Mouse (Mus musculus) layer of hippocampus, adult 8-10 months (tissue): ENCODE results near the gene Olfr1360. TPM values are rescaled to one million over a fixed set of nuclear protein-coding genes. Genes with fewer than 3 reads are reported as not detected.

ENCODE experiments used
- DNase-seq, 2 experiments: peaks; one replicate each; pipeline ENCODE4 v3.0.0; 2022; ENCODE audit warnings: low spot score in 2 of 2
- microRNA-seq, 2 experiments: library from miRNA; unstranded; fragments of <30 nt; microRNA quantifications; one replicate each; pipeline ENCODE4 v1.2.0; 2022
- total RNA-seq, 4 experiments: library from RNA; stranded (reverse); gene quantifications; 2 replicates each; pipeline ENCODE4 v1.2.4; 2022

Olfr1360 gene
- total RNA-seq, 4 experiments from 2014 or later, result not detected

DNA sequence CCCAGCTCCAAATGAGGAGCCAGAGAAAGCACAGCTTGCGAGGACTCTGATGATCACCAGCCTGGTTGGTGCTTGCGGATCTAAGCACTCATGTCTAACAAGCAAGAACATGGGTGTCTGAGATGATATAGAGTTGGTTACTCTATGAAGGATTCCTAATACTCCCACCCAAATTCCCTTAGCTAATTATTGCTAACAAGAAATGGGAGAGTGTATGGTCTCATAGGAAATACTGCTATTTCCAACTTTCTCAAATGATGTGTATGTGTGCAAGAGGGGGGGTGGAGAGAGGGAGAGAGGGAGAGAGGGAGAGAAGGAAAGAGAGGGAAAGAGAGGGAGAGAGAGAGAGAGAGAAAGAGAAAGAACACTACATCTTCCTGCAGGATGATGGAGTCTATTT is 13.9 kb downstream of the Olfr1360 start, which contains the start of gene Olfr1361:
Gene Olfr1361 (minus strand): TSS at position 101 of the 400 bp plus-strand sequence.
- DNase-seq, result no peak

GRCm38 (mm10) chr13:21642418-21642817 is 34.8 kb downstream of the Olfr1360 start, which contains the start of gene Olfr11:
TSS of gene Olfr11 (minus strand) at chr13:21642518.
- no peak for DNase-seq

Small RNAs within 50 kb of the gene (microRNA-seq; reads per million reads assigned to microRNA genes)
- gene Gm44357 (0 reads per million in 2 experiments), gene Gm44367 (0 reads per million in 2 experiments)

Other genes with a start within 250 kb of the Olfr1360 start
- 1 to 10 TPM; 1.4 to 2.5 (median 1.8) TPM for gene Pgbd1, start 236.3 kb downstream of the Olfr1360 start, total RNA-seq
- 10 to 100 TPM; 50.7 to 68.4 (median 61.0) TPM for gene Zscan26, start 223.7 kb downstream of the Olfr1360 start, total RNA-seq
- 1 to 10 TPM; 1.3 to 1.6 (median 1.4) TPM for gene Nkapl, start 208.9 kb downstream of the Olfr1360 start, total RNA-seq
- gene Zkscan4, start 198.5 kb downstream of the Olfr1360 start, total RNA-seq, result 1 to 10 TPM; 6.0 to 6.7 (median 6.3) TPM
- not detected for gene Gm10065, start 198.0 kb downstream of the Olfr1360 start, total RNA-seq
- gene AK157302, start 182.2 kb downstream of the Olfr1360 start, total RNA-seq, result 10 to 100 TPM; 17.4 to 24.2 (median 20.9) TPM
- gene Gm11273, start 176.0 kb downstream of the Olfr1360 start, total RNA-seq, result 10 to 100 TPM; 47.7 to 68.8 (median 61.4) TPM
- gene Zkscan8, start 146.3 kb downstream of the Olfr1360 start, total RNA-seq, result 10 to 100 TPM; 17.9 to 21.9 (median 19.8) TPM
- not detected for gene Olfr1366, start 134.6 kb downstream of the Olfr1360 start, total RNA-seq
- not detected for gene Olfr1535, start 117.5 kb downstream of the Olfr1360 start, total RNA-seq
- not detected for gene Olfr1364, start 95.6 kb downstream of the Olfr1360 start, total RNA-seq
- not detected for gene Olfr1362, start 63.4 kb downstream of the Olfr1360 start, total RNA-seq
- gene Olfr11, start 34.9 kb downstream of the Olfr1360 start, total RNA-seq, result not detected
- not detected for gene Olfr1361, start 14.0 kb downstream of the Olfr1360 start, total RNA-seq
- not detected for gene Olfr1359, start 20.7 kb upstream of the Olfr1360 start, total RNA-seq
- gene Hist1h2bl, start 38.7 kb upstream of the Olfr1360 start, total RNA-seq, result 10 to 100 TPM; 10.8 to 28.3 (median 22.4) TPM
- 10 to 100 TPM in 2 of 4 experiments, 1 to 10 TPM in 2; 8.1 to 36.7 (median 16.0) TPM for gene Hist1h2ai, start 39.0 kb upstream of the Olfr1360 start, total RNA-seq
- 10 to 100 TPM; 30.3 to 49.1 (median 42.8) TPM for gene Hist1h3h, start 40.3 kb upstream of the Olfr1360 start, total RNA-seq
- gene Hist1h2bm, start 44.6 kb upstream of the Olfr1360 start, total RNA-seq, result 1 to 10 TPM; 2.8 to 4.8 (median 3.2) TPM
- gene Hist1h4j, start 57.7 kb upstream of the Olfr1360 start, total RNA-seq, result 10 to 100 TPM; 11.6 to 17.1 (median 13.7) TPM
- 100 to 1,000 TPM; 228 to 277 (median 247) TPM for gene Hist1h4k, start 73.1 kb upstream of the Olfr1360 start, total RNA-seq
- gene Hist1h2ak, start 76.4 kb upstream of the Olfr1360 start, total RNA-seq, result 10 to 100 TPM in 2 of 4 experiments, 1 to 10 TPM in 2; 8.7 to 11.4 (median 9.8) TPM
- gene Hist1h2bn, start 76.7 kb upstream of the Olfr1360 start, total RNA-seq, result 1 to 10 TPM in 3 of 4 experiments, not detected in 1; 6.6 to 9.1 (median 8.4) TPM
- gene Hist1h1b, start 103.2 kb upstream of the Olfr1360 start, total RNA-seq, result 1 to 10 TPM; 3.8 to 6.5 (median 5.9) TPM
- gene Hist1h3i, start 106.0 kb upstream of the Olfr1360 start, total RNA-seq, result 10 to 100 TPM; 32.9 to 72.6 (median 47.3) TPM
- 1 to 10 TPM in 1 of 4 experiments, not detected in 3; 3.2 TPM for gene Hist1h2an, start 109.8 kb upstream of the Olfr1360 start, total RNA-seq
- 10 to 100 TPM in 1 of 4 experiments, 1 to 10 TPM in 3; 3.1 to 11.6 (median 5.9) TPM for gene Hist1h2bp, start 110.1 kb upstream of the Olfr1360 start, total RNA-seq
- gene Hist1h2bq, start 132.8 kb upstream of the Olfr1360 start, total RNA-seq, result 10 to 100 TPM; 26.8 to 44.1 (median 30.6) TPM
- gene Hist1h2ao, start 133.1 kb upstream of the Olfr1360 start, total RNA-seq, result 10 to 100 TPM in 3 of 4 experiments, 1 to 10 TPM in 1; 5.0 to 27.3 (median 17.8) TPM
- gene Hist1h4m, start 134.3 kb upstream of the Olfr1360 start, total RNA-seq, result 100 to 1,000 TPM; 180 to 291 (median 231) TPM
- 10 to 100 TPM in 3 of 4 experiments, not detected in 1; 11.4 to 41.9 (median 29.6) TPM for gene Hist1h4n, start 154.8 kb upstream of the Olfr1360 start, total RNA-seq
- gene Hist1h2ap, start 156.1 kb upstream of the Olfr1360 start, total RNA-seq, result 10 to 100 TPM in 2 of 4 experiments, not detected in 2; 10.6 to 18.9 TPM
- gene Hist1h2br, start 156.3 kb upstream of the Olfr1360 start, total RNA-seq, result 10 to 100 TPM; 26.6 to 44.1 (median 30.3) TPM